Mouse (Mus musculus): ENCODE results near the gene Rcc2. TPM values are rescaled to one million over a fixed set of nuclear protein-coding genes. Genes with fewer than 3 reads are reported as not detected.

The Rcc2 gene
- total RNA-seq, 2 experiments from 2014 or later: 74.7 to 84.4 TPM

- intact Hi-C loops (cut with DNase I): no loop called here
- DNase-seq (ENCODE audit: low spot score in 2 of 2): no peak
Observed at GRCm38 (mm10) chr4:140704166-140704565, 3.8 kb downstream of the Rcc2 start.

- intact Hi-C loops (cut with DNase I): no loop called here
- DNase-seq (ENCODE audit: low spot score in 2 of 2): no peak
Observed at GRCm38 (mm10) chr4:140707615-140708014, 7.3 kb downstream of the Rcc2 start.

GRCm38 (mm10) chr4:140708297-140708927, 8.1 kb downstream of the Rcc2 start:
- intact Hi-C loops (cut with DNase I): no loop called here
- DNase-seq (ENCODE audit: low spot score in 2 of 2): no peak

GRCm38 (mm10) chr4:140709111-140709510, 8.8 kb downstream of the Rcc2 start:
- no peak for DNase-seq (ENCODE audit: low spot score in 2 of 2)
- intact Hi-C loops (cut with DNase I): no loop called here

- intact Hi-C loops (cut with DNase I): loop anchor here (5.0 kb wide), 1 partner anchor 248 kb away; no protein-coding TSS in a partner anchor
- no peak for DNase-seq (ENCODE audit: low spot score in 2 of 2)
Observed at GRCm38 (mm10) chr4:140709617-140710016, 9.3 kb downstream of the Rcc2 start.

- no peak for DNase-seq (ENCODE audit: low spot score in 2 of 2)
Observed at GRCm38 (mm10) chr4:140710781-140711180, 10.4 kb downstream of the Rcc2 start.

GRCm38 (mm10) chr4:140711360-140711759, 11.0 kb downstream of the Rcc2 start:
- DNase-seq (ENCODE audit: low spot score in 2 of 2): no peak
- intact Hi-C loops (cut with DNase I): loop anchor here (5.0 kb wide), 1 partner anchor 246 kb away; no protein-coding TSS in a partner anchor

More at GRCm38 (mm10) chr4:140710781-140711180, 10.4 kb downstream of the Rcc2 start:
- intact Hi-C loops (cut with DNase I): loop anchor here (5.0 kb wide), 1 partner anchor 247 kb away; no protein-coding TSS in a partner anchor

GRCm38 (mm10) chr4:140713480-140714365, 13.4 kb downstream of the Rcc2 start:
- intact Hi-C loops (cut with DNase I): loop anchor here (1.0 to 5.0 kb wide), 3 partner anchors 13 to 244 kb away; partner anchors contain the start of gene Rcc2
- DNase-seq (ENCODE audit: low spot score in 2 of 2): peak; percentile 97 to 98

GRCm38 (mm10) chr4:140714586-140714985, 14.2 kb downstream of the Rcc2 start:
- no peak for DNase-seq (ENCODE audit: low spot score in 2 of 2)
- intact Hi-C loops (cut with DNase I): loop anchor here (1.0 to 5.0 kb wide), 3 partner anchors 14 to 243 kb away; partner anchors contain the start of gene Rcc2

- intact Hi-C loops (cut with DNase I): no loop called here
- DNase-seq (ENCODE audit: low spot score in 2 of 2): no peak
Observed at GRCm38 (mm10) chr4:140716994-140717393, 16.7 kb downstream of the Rcc2 start.

- intact Hi-C loops (cut with DNase I): no loop called here
- DNase-seq (ENCODE audit: low spot score in 2 of 2): no peak
Observed at GRCm38 (mm10) chr4:140718436-140718835, 18.1 kb downstream of the Rcc2 start.

GRCm38 (mm10) chr4:140720091-140720490, 19.8 kb downstream of the Rcc2 start:
- DNase-seq (ENCODE audit: low spot score in 2 of 2): no peak
- intact Hi-C loops (cut with DNase I): loop anchor here (5.0 kb wide), 1 partner anchor 182 kb away; no protein-coding TSS in a partner anchor

- intact Hi-C loops (cut with DNase I): loop anchor here (5.0 kb wide), 1 partner anchor 180 kb away; no protein-coding TSS in a partner anchor
Observed at GRCm38 (mm10) chr4:140721968-140722490, 21.7 kb downstream of the Rcc2 start.

GRCm38 (mm10) chr4:140722710-140723109, 22.4 kb downstream of the Rcc2 start:
- intact Hi-C loops (cut with DNase I): loop anchor here (5.0 kb wide), 1 partner anchor 180 kb away; no protein-coding TSS in a partner anchor
- DNase-seq (ENCODE audit: low spot score in 2 of 2): no peak

More at GRCm38 (mm10) chr4:140721968-140722490, 21.7 kb downstream of the Rcc2 start:
- DNase-seq (ENCODE audit: low spot score in 2 of 2): no peak

GRCm38 (mm10) chr4:140723192-140723591, 22.9 kb downstream of the Rcc2 start:
- DNase-seq (ENCODE audit: low spot score in 2 of 2): no peak
- intact Hi-C loops (cut with DNase I): loop anchor here (5.0 kb wide), 1 partner anchor 179 kb away; no protein-coding TSS in a partner anchor

- no peak for DNase-seq (ENCODE audit: low spot score in 2 of 2)
- intact Hi-C loops (cut with DNase I): loop anchor here (2.0 to 5.0 kb wide), 2 partner anchors 21 to 178 kb away; no protein-coding TSS in a partner anchor
Observed at GRCm38 (mm10) chr4:140723801-140724200, 23.5 kb downstream of the Rcc2 start.

- peak in 1 of 2 experiments; percentile 44 for DNase-seq (ENCODE audit: low spot score in 2 of 2)
- intact Hi-C loops (cut with DNase I): loop anchor here (2.0 to 5.0 kb wide), 2 partner anchors 20 to 178 kb away; no protein-coding TSS in a partner anchor
Observed at GRCm38 (mm10) chr4:140724739-140725138, 24.4 kb downstream of the Rcc2 start.

GRCm38 (mm10) chr4:140726907-140727306, 26.6 kb downstream of the Rcc2 start:
- intact Hi-C loops (cut with DNase I): no loop called here
- DNase-seq (ENCODE audit: low spot score in 2 of 2): no peak

GRCm38 (mm10) chr4:140731654-140732053, 31.3 kb downstream of the Rcc2 start:
- DNase-seq (ENCODE audit: low spot score in 2 of 2): no peak
- intact Hi-C loops (cut with DNase I): no loop called here

- intact Hi-C loops (cut with DNase I): no loop called here
Observed at GRCm38 (mm10) chr4:140732871-140733270, 32.5 kb downstream of the Rcc2 start.

More at GRCm38 (mm10) chr4:140732871-140733270, 32.5 kb downstream of the Rcc2 start:
- no peak for DNase-seq (ENCODE audit: low spot score in 2 of 2)

Data from left cerebral cortex, postnatal 36 days (tissue).